Mouse (Mus musculus): ENCODE results near the gene Sf3b2. TPM values are rescaled to one million over a fixed set of nuclear protein-coding genes. Genes with fewer than 3 reads are reported as not detected.

Gene Sf3b2
- total and polyA plus RNA-seq, 3 experiments = 83.1 to 121 (median 103) TPM

GRCm38 (mm10) chr19:5272801-5273733 is 22.2 kb downstream of the Sf3b2 start, which contains the start of gene Pacs1:
Pacs1 (minus strand) TSS chr19:5273119.
- TF ChIP-seq EP300 (IDR thresholded peaks at IDR 0.05; ENCODE audit: insufficient read depth, low read depth, low read length) = peak; percentile 18; the same call in 1 of the 2 replicates
- peak; percentile 64 for TF ChIP-seq POLR2A (IDR thresholded peaks at IDR 0.05; ENCODE audit: insufficient read depth, low read depth, low read length)
- TF ChIP-seq CTCF (IDR thresholded peaks at IDR 0.05) = no peak
- Histone ChIP-seq H3K79me2 (replicated peaks; ENCODE audit: control insufficient read depth, insufficient read depth, low read length) (peaks cover 4% of the 10 kb centered on the region), H3K27ac (peak within 1 kb of the TSS; percentile 98), H3K9ac (ENCODE audit: low read depth, low read length) (peak within 1 kb of the TSS; percentile 90), H3K36me3 (ENCODE audit: control insufficient read depth, insufficient read depth, low read length) (peaks cover 19% of the 10 kb centered on the region), H3K4me1 (ENCODE audit: control insufficient read depth, insufficient read depth, low read length) (peaks cover 15% of the 10 kb centered on the region), H3K27me3 (ENCODE audit: control insufficient read depth, insufficient read depth, low read length) (no peaks in the 10 kb centered on the region), H3K4me3 (peak within 1 kb of the TSS; percentile 98)
- peak; percentile 93 to 96 for DNase-seq
- intact Hi-C loops (cut with DNase I) = loop anchor here (2.0 to 5.0 kb wide), 2 partner anchors 78 to 876 kb away; partner anchors contain the start of gene Kdm2a
- WGBS = under 1% methylated on average over 86 of the region's 97 CpGs

GRCm38 (mm10) chr19:5272326-5272795 is 22.9 kb downstream of the Sf3b2 start:
- intact Hi-C loops (cut with DNase I) = loop anchor here (2.0 to 5.0 kb wide), 2 partner anchors 78 to 875 kb away; partner anchors contain the start of gene Kdm2a
- TF ChIP-seq EP300 (IDR thresholded peaks at IDR 0.05; ENCODE audit: insufficient read depth, low read depth, low read length) = no peak
- TF ChIP-seq POLR2A (IDR thresholded peaks at IDR 0.05; ENCODE audit: insufficient read depth, low read depth, low read length) = no peak
- TF ChIP-seq CTCF (IDR thresholded peaks at IDR 0.05) = no peak
- peak; percentile 56 to 67 for DNase-seq
- Histone ChIP-seq H3K79me2 (replicated peaks; ENCODE audit: control insufficient read depth, insufficient read depth, low read length) (peaks cover 4% of the 10 kb centered on the region), H3K27ac (peak overlapping the region; percentile 98), H3K36me3 (ENCODE audit: control insufficient read depth, insufficient read depth, low read length) (peaks cover 26% of the 10 kb centered on the region), H3K4me1 (ENCODE audit: control insufficient read depth, insufficient read depth, low read length) (peaks cover 17% of the 10 kb centered on the region), H3K27me3 (ENCODE audit: control insufficient read depth, insufficient read depth, low read length) (no peaks in the 10 kb centered on the region), H3K9ac (ENCODE audit: low read depth, low read length) (peak overlapping the region; percentile 90), H3K4me3 (peak overlapping the region; percentile 98)
- under 1% methylated on average over 30 of the region's 30 CpGs for WGBS

- WGBS = 42% methylated on average over 1 of the region's 1 CpGs
- H3K36me3 ChIP-seq (ENCODE audit: control insufficient read depth, insufficient read depth, low read length) = peaks cover 27% of the 10 kb centered on the region
- peaks cover 19% of the 10 kb centered on the region for H3K4me1 ChIP-seq (ENCODE audit: control insufficient read depth, insufficient read depth, low read length)
- peak overlapping the region; percentile 98 for H3K4me3 ChIP-seq
- no peak for TF ChIP-seq EP300 (IDR thresholded peaks at IDR 0.05; ENCODE audit: insufficient read depth, low read depth, low read length)
- no peak for TF ChIP-seq POLR2A (IDR thresholded peaks at IDR 0.05; ENCODE audit: insufficient read depth, low read depth, low read length)
- TF ChIP-seq CTCF (IDR thresholded peaks at IDR 0.05) = no peak
- no peak overlapping the region for H3K9ac ChIP-seq (ENCODE audit: low read depth, low read length)
- intact Hi-C loops (cut with DNase I) = loop anchor here (5.0 kb wide), 1 partner anchor 874 kb away; the partner anchor contains the start of gene Kdm2a
- peaks cover 4% of the 10 kb centered on the region for H3K79me2 ChIP-seq (replicated peaks; ENCODE audit: control insufficient read depth, insufficient read depth, low read length)
- H3K27me3 ChIP-seq (ENCODE audit: control insufficient read depth, insufficient read depth, low read length) = no peaks in the 10 kb centered on the region
- no peak for DNase-seq
- no peak overlapping the region for H3K27ac ChIP-seq
Observed at GRCm38 (mm10) chr19:5271430-5271829, 23.8 kb downstream of the Sf3b2 start.

GRCm38 (mm10) chr19:5269392-5269791 is 25.9 kb downstream of the Sf3b2 start:
- peaks cover 4% of the 10 kb centered on the region for H3K79me2 ChIP-seq (replicated peaks; ENCODE audit: control insufficient read depth, insufficient read depth, low read length)
- no peak overlapping the region for H3K27ac ChIP-seq
- TF ChIP-seq POLR2A (IDR thresholded peaks at IDR 0.05; ENCODE audit: insufficient read depth, low read depth, low read length) (no peak), EP300 (IDR thresholded peaks at IDR 0.05; ENCODE audit: insufficient read depth, low read depth, low read length) (no peak), CTCF (IDR thresholded peaks at IDR 0.05) (no peak)
- DNase-seq = no peak
- WGBS = 51% methylated on average over 5 of the region's 5 CpGs
- intact Hi-C loops (cut with DNase I) = no loop called here
- H3K4me3 ChIP-seq = no peak overlapping the region
- no peaks in the 10 kb centered on the region for H3K27me3 ChIP-seq (ENCODE audit: control insufficient read depth, insufficient read depth, low read length)
- peaks cover 19% of the 10 kb centered on the region for H3K36me3 ChIP-seq (ENCODE audit: control insufficient read depth, insufficient read depth, low read length)
- H3K9ac ChIP-seq (ENCODE audit: low read depth, low read length) = no peak overlapping the region
- H3K4me1 ChIP-seq (ENCODE audit: control insufficient read depth, insufficient read depth, low read length) = peaks cover 15% of the 10 kb centered on the region

- Histone ChIP-seq H3K27ac (no peak overlapping the region), H3K9ac (ENCODE audit: low read depth, low read length) (no peak overlapping the region), H3K4me3 (no peak overlapping the region), H3K4me1 (ENCODE audit: control insufficient read depth, insufficient read depth, low read length) (peaks cover 11% of the 10 kb centered on the region), H3K36me3 (ENCODE audit: control insufficient read depth, insufficient read depth, low read length) (peaks cover 14% of the 10 kb centered on the region), H3K27me3 (ENCODE audit: control insufficient read depth, insufficient read depth, low read length) (no peaks in the 10 kb centered on the region), H3K79me2 (replicated peaks; ENCODE audit: control insufficient read depth, insufficient read depth, low read length) (peaks cover 4% of the 10 kb centered on the region)
- 85% methylated on average over 3 of the region's 3 CpGs for WGBS
- DNase-seq = no peak
- intact Hi-C loops (cut with DNase I) = no loop called here
- TF ChIP-seq CTCF (IDR thresholded peaks at IDR 0.05) = no peak
- no peak for TF ChIP-seq EP300 (IDR thresholded peaks at IDR 0.05; ENCODE audit: insufficient read depth, low read depth, low read length)
- TF ChIP-seq POLR2A (IDR thresholded peaks at IDR 0.05; ENCODE audit: insufficient read depth, low read depth, low read length) = no peak
Observed at GRCm38 (mm10) chr19:5268875-5269274, 26.4 kb downstream of the Sf3b2 start.

All from heart, adult 2 months (tissue).